Mouse (Mus musculus) liver, embryonic 14.5 days (tissue): ENCODE data around the gene Tgoln1. TPM values are rescaled to one million over a fixed set of nuclear protein-coding genes. Genes with fewer than 3 reads are reported as not detected.
A peak's percentile ranks its signal among the peaks of the same experiment; 100 is the strongest.

Source experiments
- ATAC-seq: fragments of 200-750 bp; cut with Nextera tagmentation; 2 replicates; pipeline ENCODE4 v1.8.0; 2017; ENCODE audit warnings: moderate number of reproducible peaks, mild to moderate bottlenecking, moderate library complexity; ENCODE audit not compliant: insufficient read depth
- DNase-seq, 3 experiments: peaks; one replicate each; pipeline ENCODE4 v3.0.0-alpha.2; 2012 to 2013; ENCODE audit warnings: low read depth in 3 of 3, low spot score in 3 of 3
- H3K27ac ChIP-seq: fragments of 300-500 bp; sonication (generic); 2 replicates; pipeline ENCODE4 v1.5.1; 2014; ENCODE audit warnings: moderate library complexity, mild to moderate bottlenecking, control low read depth, inconsistent platforms
- H3K27me3 ChIP-seq: fragments of 300-500 bp; sonication (generic); 2 replicates; pipeline ENCODE4 v1.6.1; 2014; ENCODE audit warnings: mild to moderate bottlenecking, low read length, moderate library complexity; ENCODE audit not compliant: control insufficient read depth, insufficient read depth
- H3K36me3 ChIP-seq: fragments of 300-500 bp; sonication (generic); replicated peaks from 2 replicates; pipeline ENCODE4 v1.6.1; 2014; ENCODE audit warnings: low read depth; ENCODE audit not compliant: control insufficient read depth, insufficient read depth
- H3K4me1 ChIP-seq, 2 experiments: fragments of 200-500 bp in 1 of 2; fragments of 300-500 bp in 1 of 2; sonication (generic) in 1 of 2; replicated peaks; 2 replicates each; pipeline ENCODE4 v1.6.1; 2012 to 2014; ENCODE audit warnings: antibody characterized with exemption in 1 of 2, inconsistent platforms in 1 of 2, low read length in 1 of 2; ENCODE audit not compliant: control insufficient read depth in 2 of 2, insufficient read depth in 2 of 2
- H3K4me2 ChIP-seq: fragments of 300-500 bp; sonication (generic); 2 replicates; pipeline ENCODE4 v1.6.1; 2014; ENCODE audit warnings: low read depth, mild to moderate bottlenecking, control low read depth, moderate library complexity
- H3K4me3 ChIP-seq, 2 experiments: fragments of 200-500 bp in 1 of 2; fragments of 300-500 bp in 1 of 2; sonication (generic) in 1 of 2; 2 replicates each; pipeline ENCODE4 v1.5.1; 2012 to 2014; ENCODE audit warnings: low read depth in 2 of 2, low read length in 2 of 2, mild to moderate bottlenecking in 2 of 2, control low read depth in 1 of 2, inconsistent platforms in 1 of 2, moderate library complexity in 1 of 2; ENCODE audit not compliant: insufficient read depth in 1 of 2
- H3K9ac ChIP-seq: fragments of 300-500 bp; sonication (generic); replicated peaks from 2 replicates; pipeline ENCODE4 v1.6.1; 2014; ENCODE audit warnings: mild to moderate bottlenecking, control low read depth, moderate library complexity
- H3K9me3 ChIP-seq: fragments of 300-500 bp; sonication (generic); 2 replicates; pipeline ENCODE4 v1.6.1; 2016; ENCODE audit warnings: low read length, mixed read lengths; ENCODE audit not compliant: control insufficient read depth
- CTCF ChIP-seq: IDR thresholded peaks from 2 replicates; pipeline ENCODE4 v1.5.1; 2016; ENCODE audit warnings: antibody characterized with exemption, low read depth, control low read depth
- EP300 ChIP-seq: IDR thresholded peaks from 2 replicates; pipeline ENCODE4 v1.6.1; 2016; ENCODE audit warnings: antibody characterized with exemption, low read depth
- WGBS: fragments of 180-500 bp; shearing (Covaris S2); extraction: QIAGEN DNeasy Blood & Tissue Kit; methylation state at CpG from one replicate; pipeline ENCODE4 v1.1.7; 2014; ENCODE audit not compliant: insufficient replicate concordance; 5-methylcytosine and 5-hydroxymethylcytosine counted together
- polyA plus RNA-seq, 2 experiments: library from polyadenylated mRNA; depleted of rRNA in 1 of 2; stranded (reverse) in 1 of 2; unstranded in 1 of 2; fragments of >200 nt; fragmentation: Nextera tagmentation in 1 of 2; extraction: Ambion mirVana in 1 of 2; gene quantifications; 2 replicates each; pipeline versions ENCODE4 v1.2.1 to v1.2.3; 2012 to 2014

The Tgoln1 gene
- polyA plus RNA-seq, 2 experiments, result 7.8 to 13.4 TPM

DNA sequence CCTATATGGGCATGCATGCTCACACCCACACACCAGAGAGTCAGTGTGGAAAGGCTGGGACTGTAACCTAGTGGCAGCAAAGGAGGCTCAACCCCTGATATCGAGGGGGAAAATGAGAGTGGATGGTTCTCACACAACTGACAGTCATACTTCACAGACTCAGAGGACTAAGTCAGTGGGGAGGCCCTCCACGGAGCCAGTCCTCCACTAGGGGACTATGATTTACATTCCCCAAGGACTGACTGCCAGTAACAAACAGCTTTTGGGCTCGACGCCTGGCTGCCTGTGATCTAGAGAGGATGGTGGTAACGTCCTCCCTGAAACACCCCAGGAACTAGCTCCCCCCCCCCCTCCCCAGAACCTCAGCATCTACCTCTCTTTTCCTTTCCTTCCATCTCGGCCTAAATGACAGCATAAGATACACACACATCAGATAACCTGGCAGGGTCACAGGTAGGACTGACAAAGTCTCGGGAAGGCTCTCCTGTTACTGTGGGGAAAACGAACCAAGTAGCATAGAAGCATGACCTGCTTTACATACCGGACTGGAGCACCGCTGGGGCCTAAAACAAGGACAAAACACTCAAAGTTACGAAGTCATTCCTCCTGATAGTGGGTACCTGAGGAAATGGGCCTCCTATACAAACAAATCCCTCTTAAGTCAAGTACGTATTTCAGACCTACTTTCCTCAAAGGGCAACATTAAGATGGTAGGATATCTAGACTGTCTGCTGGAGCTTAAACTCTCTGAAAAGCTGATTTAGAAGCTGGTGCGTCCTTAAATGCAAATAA, 19.5 kb downstream of the Tgoln1 start:
- H3K36me3 ChIP-seq, result no peaks in the 10 kb centered on the region
- H3K27ac ChIP-seq, result no peak overlapping the region
- peak overlapping the region; percentile 71 for H3K9ac ChIP-seq
- WGBS, result 56% methylated on average over 13 of the region's 13 CpGs
- no peak for ATAC-seq
- no peaks in the 10 kb centered on the region for H3K9me3 ChIP-seq
- DNase-seq, result no peak
- peak overlapping the region; percentile 77 for H3K4me2 ChIP-seq
- TF ChIP-seq CTCF, result no peak
- no peak for TF ChIP-seq EP300
- H3K27me3 ChIP-seq, result no peaks in the 10 kb centered on the region
- H3K4me1 ChIP-seq, result peaks cover 2 to 11% of the 10 kb centered on the region in 2 experiments; a peak in 3 of 4 replicates
- peak overlapping the region; percentile 69 to 80 for H3K4me3 ChIP-seq

DNA sequence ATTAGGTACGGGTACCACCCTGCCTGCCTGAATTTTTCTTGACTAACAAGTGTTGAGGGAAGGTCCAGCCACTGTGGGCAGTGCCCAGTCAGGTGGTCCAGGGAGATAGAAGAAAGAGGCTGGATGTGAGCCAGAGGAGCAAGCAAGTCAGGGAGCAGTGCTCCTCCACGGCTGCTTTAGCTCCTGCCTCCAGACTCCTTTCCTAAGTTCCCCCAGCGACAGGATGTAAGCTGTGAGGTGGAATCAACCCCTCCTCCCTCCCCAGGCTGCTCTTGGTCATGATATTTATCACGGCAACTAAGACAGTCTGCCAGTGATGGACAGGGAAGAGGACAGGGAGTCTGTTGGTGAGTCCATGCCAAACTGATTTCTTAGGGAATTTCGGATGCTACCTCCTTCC, 22.9 kb downstream of the Tgoln1 start:
- peaks cover 2 to 8% of the 10 kb centered on the region in 2 experiments; a peak in 2 of 4 replicates for H3K4me1 ChIP-seq
- H3K4me3 ChIP-seq, result no peak overlapping the region
- H3K9ac ChIP-seq, result no peak overlapping the region
- WGBS, result 42% methylated on average over 5 of the region's 5 CpGs
- DNase-seq, result no peak
- H3K9me3 ChIP-seq, result no peaks in the 10 kb centered on the region
- H3K27ac ChIP-seq, result no peak overlapping the region
- no peak for ATAC-seq
- H3K36me3 ChIP-seq, result no peaks in the 10 kb centered on the region
- TF ChIP-seq EP300, result no peak
- TF ChIP-seq CTCF, result no peak
- H3K27me3 ChIP-seq, result no peaks in the 10 kb centered on the region
- H3K4me2 ChIP-seq, result no peak overlapping the region

DNA sequence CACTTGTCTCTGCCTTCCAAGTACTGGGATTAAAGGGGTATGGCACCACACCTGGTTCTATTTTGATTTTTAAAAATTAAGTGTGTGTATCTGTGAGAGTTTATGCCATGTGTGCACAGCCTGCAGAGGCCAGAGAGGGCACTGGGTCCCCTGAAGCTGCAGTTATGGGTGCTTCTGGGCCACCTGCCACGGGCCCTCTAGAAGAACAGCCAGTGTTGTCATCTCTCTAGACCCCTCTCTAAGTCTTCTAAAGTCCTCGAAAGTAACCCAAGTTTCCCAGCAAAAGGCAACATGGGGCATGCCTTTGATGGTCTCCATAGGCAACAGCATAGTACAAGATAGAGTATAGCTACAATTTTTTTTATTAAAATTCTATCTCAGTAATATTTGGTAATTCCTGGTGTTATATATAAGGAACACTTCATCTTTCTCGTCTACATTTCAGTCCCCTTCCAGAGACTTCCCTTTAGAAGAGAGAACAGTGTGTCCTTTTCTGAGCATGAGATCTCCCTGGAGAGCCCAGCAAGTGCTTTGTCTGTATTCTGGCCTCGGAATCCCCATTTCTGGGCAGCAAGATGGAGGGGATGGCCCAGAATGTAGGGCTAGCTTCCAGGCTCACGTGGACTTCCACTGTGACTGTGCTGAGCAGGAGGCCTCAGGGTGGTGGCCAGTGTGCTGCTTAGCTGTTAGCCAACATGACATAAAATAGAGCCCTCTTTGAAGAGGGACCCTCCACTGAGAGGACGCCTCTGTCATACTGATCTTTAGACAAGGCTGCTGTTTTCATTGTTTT, 23.6 kb downstream of the Tgoln1 start:
- ATAC-seq, result no peak
- no peak overlapping the region for H3K4me2 ChIP-seq
- TF ChIP-seq EP300 (no peak), CTCF (no peak)
- no peak overlapping the region for H3K9ac ChIP-seq
- H3K27me3 ChIP-seq, result no peaks in the 10 kb centered on the region
- peaks cover 2 to 5% of the 10 kb centered on the region in 2 experiments; a peak in 1 of 4 replicates for H3K4me1 ChIP-seq
- no peak overlapping the region for H3K4me3 ChIP-seq
- no peaks in the 10 kb centered on the region for H3K9me3 ChIP-seq
- no peak overlapping the region for H3K27ac ChIP-seq
- no peak for DNase-seq
- H3K36me3 ChIP-seq, result no peaks in the 10 kb centered on the region
- WGBS, result 57% methylated on average over 6 of the region's 6 CpGs

DNA sequence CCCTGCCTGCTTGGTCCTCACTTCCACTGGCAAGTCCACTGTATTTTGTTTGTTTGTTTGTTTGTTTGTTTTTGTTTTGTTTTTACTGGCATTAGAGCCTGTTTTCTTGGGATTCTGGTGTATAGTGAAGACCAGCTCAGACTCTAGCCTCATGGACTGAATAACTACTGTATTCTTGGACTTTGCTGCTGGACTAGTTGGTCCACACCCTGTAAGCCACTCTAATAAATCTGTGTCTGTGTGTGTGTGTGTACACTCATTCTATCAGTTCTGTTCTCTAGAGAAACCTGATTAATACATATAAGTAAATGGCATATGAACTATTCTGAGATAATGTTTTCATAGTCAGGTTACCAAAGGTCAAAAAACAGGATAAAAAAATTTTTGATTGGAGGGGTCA, 26.7 kb downstream of the Tgoln1 start:
- Histone ChIP-seq H3K4me3 (no peak overlapping the region), H3K4me1 (no peaks in the 10 kb centered on the region), H3K36me3 (no peaks in the 10 kb centered on the region), H3K27ac (no peak overlapping the region), H3K27me3 (no peaks in the 10 kb centered on the region), H3K9me3 (no peaks in the 10 kb centered on the region), H3K9ac (no peak overlapping the region), H3K4me2 (no peak overlapping the region)
- no peak for TF ChIP-seq EP300
- TF ChIP-seq CTCF, result no peak
- no peak for ATAC-seq
- no peak for DNase-seq

DNA sequence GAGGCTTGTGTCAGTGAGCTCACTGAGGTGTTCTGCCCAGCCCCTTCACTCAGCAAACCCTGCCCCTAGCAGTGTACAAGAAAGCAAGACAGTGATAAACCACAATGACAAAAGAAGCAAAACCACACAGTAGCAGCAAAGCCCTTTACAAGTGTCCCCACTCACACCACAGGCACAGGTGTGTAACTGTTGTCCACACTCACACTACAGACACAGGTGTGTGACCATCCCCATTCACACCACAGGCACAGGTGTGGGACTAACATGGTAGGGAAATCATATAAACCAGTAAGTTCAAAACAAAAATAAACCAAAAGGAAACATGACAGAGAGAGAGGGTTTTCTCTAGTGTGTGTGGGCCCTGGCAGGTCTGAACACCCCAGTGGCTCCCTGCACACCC, 28.5 kb downstream of the Tgoln1 start:
- Histone ChIP-seq H3K36me3 (no peaks in the 10 kb centered on the region), H3K9ac (no peak overlapping the region), H3K27me3 (no peaks in the 10 kb centered on the region), H3K4me2 (no peak overlapping the region), H3K9me3 (no peaks in the 10 kb centered on the region), H3K27ac (no peak overlapping the region), H3K4me1 (no peaks in the 10 kb centered on the region; a peak in 1 of 4 replicates), H3K4me3 (no peak overlapping the region)
- TF ChIP-seq CTCF (no peak), EP300 (no peak)
- ATAC-seq (no peak), DNase-seq (no peak)
